Mouse (Mus musculus) forebrain, embryonic 15.5 days (tissue): ENCODE measurements around the gene Asna1. TPM values are rescaled to one million over a fixed set of nuclear protein-coding genes. Genes with fewer than 3 reads are reported as not detected.

Experiments used
- ATAC-seq: fragments of 200-750 bp; cut with Nextera tagmentation; replicated peaks from 2 replicates; pipeline ENCODE4 v1.8.0; 2017; ENCODE audit warnings: mild to moderate bottlenecking, moderate TSS enrichment, moderate library complexity
- H3K27ac ChIP-seq: fragments of 300-500 bp; sonication (generic); replicated peaks from 2 replicates; pipeline ENCODE4 v1.5.1; 2015; ENCODE audit warnings: mild to moderate bottlenecking, inconsistent platforms
- H3K27me3 ChIP-seq: fragments of 300-500 bp; sonication (generic); 2 replicates; pipeline ENCODE4 v1.6.1; 2015; ENCODE audit warnings: inconsistent platforms
- H3K36me3 ChIP-seq: fragments of 300-500 bp; sonication (generic); 2 replicates; pipeline ENCODE4 v1.6.1; 2015; ENCODE audit warnings: mild to moderate bottlenecking, inconsistent platforms
- H3K4me1 ChIP-seq: fragments of 300-500 bp; sonication (generic); 2 replicates; pipeline ENCODE4 v1.6.1; 2015; ENCODE audit warnings: inconsistent platforms
- H3K4me2 ChIP-seq: fragments of 300-500 bp; sonication (generic); replicated peaks from 2 replicates; pipeline ENCODE4 v1.6.1; 2015; ENCODE audit warnings: mild to moderate bottlenecking, inconsistent platforms
- H3K4me3 ChIP-seq: fragments of 300-500 bp; sonication (generic); 2 replicates; pipeline ENCODE4 v1.5.1; 2015; ENCODE audit warnings: mild to moderate bottlenecking, inconsistent platforms
- H3K9ac ChIP-seq: fragments of 300-500 bp; sonication (generic); replicated peaks from 2 replicates; pipeline ENCODE4 v1.6.1; 2015; ENCODE audit warnings: mild to moderate bottlenecking, inconsistent platforms
- H3K9me3 ChIP-seq: fragments of 300-500 bp; sonication (generic); 2 replicates; pipeline ENCODE4 v1.6.1; 2016; ENCODE audit warnings: inconsistent platforms
- WGBS: fragments of 180-500 bp; shearing (Covaris S2); methylation state at CpG from one replicate; pipeline ENCODE4 v1.1.7; 2015; ENCODE audit warnings: mixed read lengths; 5-methylcytosine and 5-hydroxymethylcytosine counted together
- polyA plus RNA-seq: library from polyadenylated mRNA; unstranded; fragments of >200 nt; fragmentation: Nextera tagmentation; extraction: Ambion mirVana; gene quantifications from 2 replicates; pipeline ENCODE4 v1.2.1, GENCODE M21; 2015

Asna1 gene
- polyA plus RNA-seq, 1 experiment from 2014 or later, result 154 TPM

GRCm38 (mm10) chr8:84976763-84977434 lies 48.2 kb downstream of the Asna1 start:
- ATAC-seq, result no peak

DNA sequence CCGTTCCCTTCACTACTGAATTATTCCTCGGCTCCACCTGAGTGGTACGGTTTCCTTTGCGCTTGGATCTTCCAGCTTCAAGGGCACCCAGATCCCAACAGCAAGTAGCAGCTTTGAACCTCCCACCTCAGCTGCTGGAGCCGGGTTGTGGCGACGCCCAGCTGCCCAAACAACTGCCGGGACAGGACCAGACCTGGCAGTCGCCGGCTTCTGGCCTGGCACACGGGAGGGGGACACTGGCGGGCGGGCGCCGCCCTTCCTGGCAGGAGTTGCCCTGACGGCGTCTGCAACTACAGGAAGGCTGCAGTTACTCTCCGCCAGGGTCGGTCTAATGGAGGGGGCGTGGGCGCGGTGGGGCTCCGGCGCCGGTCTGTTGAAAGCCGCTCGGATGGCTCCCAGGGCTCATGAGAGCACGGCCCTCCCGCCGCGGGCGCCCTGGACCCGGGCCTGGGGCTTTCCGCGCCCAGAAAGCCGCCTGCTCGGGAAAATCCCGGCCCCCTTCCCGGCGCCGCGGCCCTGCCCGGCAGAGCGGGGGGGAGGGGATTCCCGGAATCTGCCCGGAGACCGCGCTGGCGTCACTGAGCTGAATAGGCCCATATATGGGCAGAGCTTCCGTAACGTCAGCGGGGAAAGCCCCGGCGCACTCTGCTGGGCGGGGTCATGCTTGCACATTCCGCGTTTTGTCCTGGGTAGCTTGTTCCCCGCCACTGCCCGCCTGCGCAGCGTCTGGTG lies 48.9 kb downstream of the Asna1 start:
- Histone ChIP-seq H3K4me3 (peak overlapping the region; percentile 54), H3K9ac (peak overlapping the region; percentile 52), H3K4me2 (peak overlapping the region; percentile 90), H3K27me3 (peaks cover 13% of the 10 kb centered on the region; the same call in 1 of the 2 replicates), H3K36me3 (peaks cover 35% of the 10 kb centered on the region), H3K27ac (peak overlapping the region; percentile 44), H3K9me3 (no peaks in the 10 kb centered on the region), H3K4me1 (peaks cover 80% of the 10 kb centered on the region)
- 2% methylated on average over 60 of the region's 61 CpGs for WGBS
- peak; percentile 88 for ATAC-seq

More at GRCm38 (mm10) chr8:84976763-84977434, 48.2 kb downstream of the Asna1 start:
- H3K36me3 ChIP-seq, result peaks cover 28% of the 10 kb centered on the region
- H3K9me3 ChIP-seq, result no peaks in the 10 kb centered on the region
- H3K27me3 ChIP-seq, result peaks cover 13% of the 10 kb centered on the region; the same call in 1 of the 2 replicates
- 2% methylated on average over 25 of the region's 25 CpGs for WGBS
- H3K27ac ChIP-seq, result 0 out of 2 replicates have a peak overlapping the region, but pooled peaks have one; percentile 44
- peaks cover 73% of the 10 kb centered on the region for H3K4me1 ChIP-seq
- H3K9ac ChIP-seq, result peak overlapping the region; percentile 52
- peak overlapping the region; percentile 90 for H3K4me2 ChIP-seq
- H3K4me3 ChIP-seq, result peak overlapping the region; percentile 54

GRCm38 (mm10) chr8:84975434-84975833 lies 49.6 kb downstream of the Asna1 start:
- H3K36me3 ChIP-seq, result peaks cover 38% of the 10 kb centered on the region
- H3K4me2 ChIP-seq, result peak overlapping the region; percentile 90
- H3K27me3 ChIP-seq, result peaks cover 13% of the 10 kb centered on the region; the same call in 1 of the 2 replicates
- H3K9ac ChIP-seq, result no peak overlapping the region
- no peak for ATAC-seq
- WGBS, result 32% methylated on average over 7 of the region's 7 CpGs
- no peaks in the 10 kb centered on the region for H3K9me3 ChIP-seq
- peaks cover 80% of the 10 kb centered on the region for H3K4me1 ChIP-seq
- H3K27ac ChIP-seq, result no peak overlapping the region
- H3K4me3 ChIP-seq, result no peak overlapping the region

- Histone ChIP-seq H3K4me1 (peaks cover 75% of the 10 kb centered on the region), H3K36me3 (peaks cover 38% of the 10 kb centered on the region), H3K9me3 (no peaks in the 10 kb centered on the region), H3K27me3 (peaks cover 13% of the 10 kb centered on the region; the same call in 1 of the 2 replicates), H3K4me2 (no peak overlapping the region), H3K4me3 (no peak overlapping the region), H3K27ac (no peak overlapping the region), H3K9ac (no peak overlapping the region)
- 78% methylated on average over 8 of the region's 8 CpGs for WGBS
- ATAC-seq, result no peak
Observed at GRCm38 (mm10) chr8:84974543-84975142, 50.4 kb downstream of the Asna1 start.

DNA sequence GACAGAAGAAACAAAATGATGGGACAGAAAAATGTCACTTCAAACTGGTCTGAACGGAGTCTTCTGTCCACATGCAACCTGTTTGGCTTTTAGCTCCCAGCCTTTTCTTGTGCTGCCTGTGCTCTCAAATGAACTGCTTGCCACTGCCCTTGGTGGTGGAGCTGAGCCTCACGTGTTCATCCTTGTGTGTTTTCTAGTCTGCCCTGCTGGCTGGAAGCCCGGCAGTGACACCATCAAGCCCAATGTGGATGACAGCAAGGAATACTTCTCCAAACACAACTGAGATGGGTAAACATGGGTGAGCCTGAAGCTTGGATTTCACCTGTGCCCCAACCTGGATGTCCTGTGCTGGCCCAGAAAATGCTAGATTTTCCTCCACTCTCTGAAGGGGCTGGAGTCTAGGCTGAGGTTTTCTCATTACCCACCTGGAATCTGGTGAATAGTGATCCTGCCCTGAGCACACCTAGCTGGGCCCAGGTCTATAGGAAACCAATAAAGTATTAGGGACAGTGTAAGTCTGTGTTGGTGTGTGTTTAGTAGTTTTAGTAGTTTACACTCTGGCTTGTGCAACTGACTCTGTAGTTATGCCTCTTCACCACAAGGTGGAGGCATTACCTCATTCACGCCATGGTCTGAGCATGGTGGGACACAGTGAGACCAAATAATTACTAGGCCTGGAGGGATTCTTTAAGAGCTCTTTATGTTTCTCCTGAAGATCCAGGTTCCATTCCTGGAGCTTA lies 51.1 kb downstream of the Asna1 start:
- H3K27me3 ChIP-seq, result peaks cover 13% of the 10 kb centered on the region; the same call in 1 of the 2 replicates
- peaks cover 68% of the 10 kb centered on the region for H3K4me1 ChIP-seq
- no peak overlapping the region for H3K4me3 ChIP-seq
- no peak for ATAC-seq
- H3K36me3 ChIP-seq, result peaks cover 38% of the 10 kb centered on the region
- no peaks in the 10 kb centered on the region for H3K9me3 ChIP-seq
- 60% methylated on average over 4 of the region's 4 CpGs for WGBS
- no peak overlapping the region for H3K9ac ChIP-seq
- no peak overlapping the region for H3K4me2 ChIP-seq
- no peak overlapping the region for H3K27ac ChIP-seq

GRCm38 (mm10) chr8:84973079-84973478 lies 52.0 kb downstream of the Asna1 start:
- no peak overlapping the region for H3K4me2 ChIP-seq
- peaks cover 38% of the 10 kb centered on the region for H3K36me3 ChIP-seq
- no peak overlapping the region; the same call in 1 of the 2 replicates for H3K9ac ChIP-seq
- H3K4me1 ChIP-seq, result peaks cover 68% of the 10 kb centered on the region
- ATAC-seq, result no peak
- H3K27ac ChIP-seq, result no peak overlapping the region
- H3K9me3 ChIP-seq, result no peaks in the 10 kb centered on the region
- H3K4me3 ChIP-seq, result no peak overlapping the region
- 92% methylated on average over 1 of the region's 1 CpGs for WGBS
- peaks cover 12% of the 10 kb centered on the region; the same call in 1 of the 2 replicates for H3K27me3 ChIP-seq

- Histone ChIP-seq H3K4me3 (peak overlapping the region; percentile 74), H3K4me2 (peak overlapping the region; percentile 86), H3K36me3 (peaks cover 38% of the 10 kb centered on the region), H3K9me3 (no peaks in the 10 kb centered on the region), H3K27ac (peak overlapping the region; percentile 72), H3K27me3 (no peaks in the 10 kb centered on the region), H3K9ac (peak overlapping the region; percentile 88), H3K4me1 (peaks cover 54% of the 10 kb centered on the region)
- no peak for ATAC-seq
- WGBS, result 71% methylated on average over 5 of the region's 5 CpGs
Observed at GRCm38 (mm10) chr8:84970913-84971312, 54.2 kb downstream of the Asna1 start.

DNA sequence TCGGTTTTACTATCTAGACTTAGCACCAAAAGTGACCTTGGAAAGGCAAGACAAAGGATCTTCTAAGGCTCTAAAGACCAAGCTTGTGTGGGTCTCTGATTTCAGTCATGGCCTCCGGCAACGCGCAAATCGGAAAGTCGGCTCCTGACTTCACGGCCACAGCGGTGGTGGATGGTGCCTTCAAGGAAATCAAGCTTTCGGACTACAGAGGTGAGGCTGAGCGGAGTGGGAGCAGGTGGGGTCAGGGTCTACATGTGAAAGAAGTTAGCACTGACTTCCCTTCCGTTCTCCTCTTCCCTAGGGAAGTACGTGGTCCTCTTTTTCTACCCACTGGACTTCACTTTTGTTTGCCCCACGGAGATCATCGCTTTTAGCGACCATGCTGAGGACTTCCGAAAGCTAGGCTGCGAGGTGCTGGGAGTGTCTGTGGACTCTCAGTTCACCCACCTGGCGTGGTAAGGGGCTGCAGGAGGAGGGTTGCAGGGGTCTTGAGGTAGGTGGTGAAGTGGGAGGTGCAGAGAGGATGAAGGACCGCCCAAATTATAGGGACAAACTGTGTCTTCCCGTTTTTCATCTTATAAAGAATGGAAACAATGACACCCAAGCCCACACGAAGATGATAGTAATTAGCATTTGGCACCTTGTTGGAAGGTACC lies 54.8 kb downstream of the Asna1 start:
- H3K9ac ChIP-seq, result peak overlapping the region; percentile 88
- 4% methylated on average over 21 of the region's 21 CpGs for WGBS
- peaks cover 51% of the 10 kb centered on the region for H3K4me1 ChIP-seq
- H3K27ac ChIP-seq, result peak overlapping the region; percentile 72
- H3K27me3 ChIP-seq, result no peaks in the 10 kb centered on the region
- no peaks in the 10 kb centered on the region for H3K9me3 ChIP-seq
- ATAC-seq, result no peak
- peak overlapping the region; percentile 86 for H3K4me2 ChIP-seq
- H3K36me3 ChIP-seq, result peaks cover 36% of the 10 kb centered on the region
- peak overlapping the region; percentile 74 for H3K4me3 ChIP-seq

DNA sequence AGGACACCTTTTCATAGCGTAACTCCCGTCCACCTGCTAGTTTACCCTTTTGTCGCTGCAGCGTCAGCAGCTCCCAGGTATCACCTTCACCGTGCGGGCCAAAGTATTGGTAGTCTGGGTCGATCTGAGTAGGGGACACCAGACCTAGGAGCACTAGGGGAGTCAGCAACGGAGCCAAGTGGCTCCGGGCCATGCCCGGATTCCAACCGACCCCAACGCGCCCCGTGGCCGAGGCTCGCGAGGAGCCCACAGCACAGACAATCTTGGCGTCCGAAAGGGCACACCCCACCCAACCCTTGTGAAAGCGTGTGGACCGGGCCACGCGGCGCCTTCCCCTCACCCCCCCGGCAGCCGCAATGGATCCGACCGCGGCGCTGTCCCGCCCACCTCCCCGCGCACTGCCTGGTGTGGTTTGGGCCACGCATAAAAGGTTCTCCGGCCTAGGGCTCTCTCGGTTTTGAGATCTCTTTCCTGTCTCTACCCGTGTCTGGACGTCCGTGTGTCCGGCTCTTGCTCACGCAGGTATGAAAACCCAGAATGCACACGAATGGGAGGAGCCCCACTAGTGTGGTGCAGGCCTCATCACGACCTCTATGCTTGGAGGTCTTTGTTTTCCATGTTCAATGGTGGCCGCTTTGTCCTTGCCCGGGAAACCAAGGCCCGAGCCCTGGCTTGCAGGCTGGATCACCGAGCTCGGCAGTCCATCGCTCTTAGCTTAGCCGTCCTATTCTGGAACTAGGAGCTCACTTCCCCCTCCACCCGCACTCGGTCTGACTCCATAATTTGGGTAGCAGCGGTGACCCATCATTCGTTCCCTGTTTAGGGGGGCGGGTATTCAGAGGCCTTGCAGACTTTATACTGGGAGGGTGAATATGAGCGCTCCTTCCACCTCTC lies 55.6 kb downstream of the Asna1 start, which contains the start of the genes Gm49661, Prdx2 and Rnaseh2a:
Gene Gm49661 (minus strand): TSS at position 193 of the 894 bp plus-strand sequence.
Gene Prdx2 (plus strand): TSS at position 347 of the 894 bp plus-strand sequence.
Gene Rnaseh2a (minus strand): TSS at position 527 of the 894 bp plus-strand sequence.
- H3K27me3 ChIP-seq, result no peaks in the 10 kb centered on the region
- peak; percentile 76 for ATAC-seq
- peak within 1 kb of the TSS; percentile 72 for H3K27ac ChIP-seq
- under 1% methylated on average over 56 of the region's 56 CpGs for WGBS
- H3K4me3 ChIP-seq, result peak within 1 kb of the TSS; percentile 74
- H3K36me3 ChIP-seq, result peaks cover 31% of the 10 kb centered on the region
- peaks cover 50% of the 10 kb centered on the region for H3K4me1 ChIP-seq
- H3K9me3 ChIP-seq, result no peaks in the 10 kb centered on the region
- peak within 1 kb of the TSS; percentile 88 for H3K9ac ChIP-seq
- peak within 1 kb of the TSS; percentile 86 for H3K4me2 ChIP-seq

DNA sequence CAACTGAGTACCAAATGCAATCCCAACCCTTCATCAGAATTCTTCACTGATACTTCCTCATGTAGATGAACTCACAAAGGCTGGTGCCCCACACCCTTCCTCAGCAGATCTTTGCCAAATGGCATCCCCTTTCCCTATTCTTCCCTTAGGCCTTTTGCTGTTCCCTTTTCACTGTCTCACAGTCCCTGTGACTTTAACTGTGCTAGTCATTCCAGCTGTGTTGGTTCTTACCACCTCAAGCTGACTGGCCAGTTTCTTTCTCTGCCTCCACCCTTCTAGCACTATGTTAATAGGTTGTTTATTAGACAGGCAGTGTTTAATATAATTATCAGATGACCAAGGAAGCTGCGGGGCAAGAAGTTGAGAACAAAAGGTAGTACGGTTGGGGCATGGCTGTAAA lies 56.4 kb downstream of the Asna1 start:
- peak overlapping the region; percentile 86 for H3K4me2 ChIP-seq
- 9% methylated on average over 2 of the region's 2 CpGs for WGBS
- ATAC-seq, result no peak
- no peaks in the 10 kb centered on the region for H3K27me3 ChIP-seq
- peaks cover 27% of the 10 kb centered on the region for H3K36me3 ChIP-seq
- peaks cover 53% of the 10 kb centered on the region for H3K4me1 ChIP-seq
- H3K9ac ChIP-seq, result peak overlapping the region; percentile 88
- peak overlapping the region; percentile 72 for H3K27ac ChIP-seq
- no peaks in the 10 kb centered on the region for H3K9me3 ChIP-seq
- H3K4me3 ChIP-seq, result peak overlapping the region; percentile 74
